Mouse (Mus musculus): Measurements from ENCODE around the gene Ntn1.

Ntn1 gene

GRCm38 (mm10) chr11:68273855-68274254 is 126.8 kb downstream of the Ntn1 start:
- no peak for DNase-seq (ENCODE audit: extremely low read depth, low read depth)

DNA sequence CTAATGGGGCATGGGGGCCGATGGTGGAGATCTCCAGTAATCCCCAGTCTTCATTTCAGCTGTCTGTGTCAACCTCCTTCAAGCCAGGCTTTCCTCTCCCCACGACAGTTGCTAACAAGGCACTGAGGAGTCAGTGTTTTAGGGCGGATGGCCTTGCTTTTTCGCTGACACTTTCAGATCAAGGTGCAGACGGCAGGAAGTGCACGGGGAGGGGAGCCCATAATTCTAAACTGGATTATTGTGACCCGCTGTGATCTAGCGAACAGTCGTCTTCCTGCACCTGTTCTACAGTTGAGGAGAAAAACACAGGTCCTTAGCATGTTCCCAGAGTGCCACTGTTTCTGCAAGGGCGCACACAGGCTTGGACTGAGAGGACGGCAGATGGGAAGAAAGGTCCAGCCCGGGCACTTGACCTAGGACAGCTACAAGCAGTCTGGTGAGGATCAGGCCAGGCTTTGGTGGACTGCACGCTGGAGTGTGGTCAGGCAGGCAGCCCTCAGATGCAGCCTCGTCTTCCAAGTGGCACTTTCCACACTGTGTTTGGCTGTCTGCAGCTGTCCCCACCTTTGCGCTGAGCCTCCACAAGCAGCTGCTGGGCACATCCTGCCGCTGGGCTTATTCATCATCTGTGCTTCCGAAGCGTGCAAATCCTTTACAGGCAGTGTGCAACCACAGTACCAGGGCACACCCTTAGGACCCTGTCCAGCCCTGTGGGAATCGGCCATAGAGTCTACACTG is 129.7 kb downstream of the Ntn1 start:
- no peak for DNase-seq (ENCODE audit: extremely low read depth, low read depth)

- DNase-seq (ENCODE audit: extremely low read depth, low read depth) = no peak
Observed at GRCm38 (mm10) chr11:68264276-68264675, 136.3 kb downstream of the Ntn1 start.

GRCm38 (mm10) chr11:68263100-68263499 is 137.5 kb downstream of the Ntn1 start:
- DNase-seq (ENCODE audit: extremely low read depth, low read depth) = no peak

- DNase-seq (ENCODE audit: extremely low read depth, low read depth) = no peak
Observed at GRCm38 (mm10) chr11:68261162-68261892, 139.3 kb downstream of the Ntn1 start.

GRCm38 (mm10) chr11:68260399-68260798 is 140.2 kb downstream of the Ntn1 start:
- no peak for DNase-seq (ENCODE audit: extremely low read depth, low read depth)

DNA sequence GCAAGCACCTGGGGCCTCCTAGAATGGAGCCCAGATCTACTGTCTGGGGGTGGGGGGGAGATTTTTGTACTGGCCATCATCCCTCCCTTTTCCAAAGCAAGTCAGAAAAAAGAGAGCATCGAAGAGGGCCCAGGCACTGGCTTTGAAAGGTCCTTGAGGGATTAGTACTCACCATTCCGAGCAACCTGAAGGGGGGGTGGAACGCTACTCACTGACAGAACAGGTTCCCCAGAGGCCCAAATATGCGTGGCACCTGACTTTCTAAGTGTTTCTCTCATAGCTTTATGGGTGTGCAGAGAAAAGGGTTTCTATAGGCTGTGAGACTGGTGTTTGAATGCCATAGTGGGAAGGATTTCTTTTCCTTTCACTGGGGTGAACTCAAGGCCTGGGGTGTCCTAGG is 142.1 kb downstream of the Ntn1 start:
- DNase-seq (ENCODE audit: extremely low read depth, low read depth) = no peak

GRCm38 (mm10) chr11:68253531-68253930 is 147.1 kb downstream of the Ntn1 start:
- no peak for DNase-seq (ENCODE audit: extremely low read depth, low read depth)

DNA sequence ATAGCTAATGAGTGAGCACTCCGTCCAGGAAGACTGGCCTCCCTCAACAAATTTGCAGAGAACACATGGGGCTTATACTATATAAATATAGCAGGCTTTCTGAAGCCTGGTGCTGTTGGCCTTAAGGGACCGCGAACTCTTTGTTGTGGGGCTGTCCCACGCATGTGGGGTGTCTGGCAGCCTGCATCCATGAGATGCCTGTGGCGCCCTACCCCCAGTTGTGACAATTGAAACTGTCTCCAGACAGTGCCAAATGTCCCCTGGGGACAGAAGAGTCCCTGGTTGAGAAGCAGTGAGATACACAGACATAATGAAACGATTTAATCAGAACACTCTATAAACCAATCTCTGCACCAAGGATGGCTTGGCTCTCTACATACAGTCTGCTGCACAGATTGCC is 150.5 kb downstream of the Ntn1 start:
- DNase-seq (ENCODE audit: extremely low read depth, low read depth) = no peak

GRCm38 (mm10) chr11:68247897-68248296 is 152.7 kb downstream of the Ntn1 start:
- no peak for DNase-seq (ENCODE audit: extremely low read depth, low read depth)

DNA sequence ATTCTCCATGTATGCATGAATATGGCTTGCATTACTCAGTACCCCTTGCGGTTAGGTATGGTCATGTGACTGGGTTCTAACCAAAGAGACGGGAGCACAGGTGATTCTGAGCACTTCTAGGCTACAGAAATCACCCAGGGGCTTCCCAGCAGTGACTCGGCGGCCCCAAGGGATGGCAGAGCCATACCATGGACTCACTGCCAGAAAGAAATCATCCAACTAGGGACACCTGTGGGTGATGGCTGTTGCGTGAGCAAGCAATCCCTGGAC is 155.7 kb downstream of the Ntn1 start:
- no peak for DNase-seq (ENCODE audit: extremely low read depth, low read depth)

DNA sequence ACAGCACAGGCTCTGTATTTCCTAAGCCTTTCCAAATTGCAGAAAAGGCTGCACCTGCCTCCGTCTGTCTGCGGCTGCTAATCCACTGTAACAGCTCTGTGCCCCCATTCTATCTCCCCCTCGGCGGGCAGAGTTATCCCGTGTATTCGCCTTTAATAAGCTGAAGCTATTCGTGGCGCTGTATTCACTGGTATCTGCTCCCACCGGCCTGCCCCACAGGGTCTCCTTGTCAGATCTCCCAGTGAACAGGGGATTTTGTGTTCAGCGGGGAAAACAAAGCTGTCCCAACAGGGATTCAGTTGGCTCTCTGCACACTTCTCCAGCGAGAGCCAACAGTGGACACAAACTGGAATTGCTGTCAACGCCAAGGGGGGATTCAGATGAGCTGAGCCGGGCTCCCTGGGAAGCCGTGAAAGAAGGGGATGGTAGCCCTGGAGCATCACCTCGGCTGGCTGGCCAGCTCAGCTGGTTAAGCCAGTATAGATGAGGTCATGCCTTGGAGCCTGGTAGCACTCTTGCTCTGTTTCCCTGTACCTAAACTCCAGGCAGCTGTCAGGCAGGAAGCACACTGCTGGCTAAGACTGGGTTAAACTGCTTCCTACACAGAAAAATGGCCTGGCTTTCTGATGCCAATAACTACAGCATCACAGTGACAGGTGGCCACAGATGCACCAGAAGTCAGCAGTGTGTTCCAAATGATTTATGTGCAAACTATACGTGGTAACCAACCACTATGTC is 156.2 kb downstream of the Ntn1 start:
- no peak for DNase-seq (ENCODE audit: extremely low read depth, low read depth)

- no peak for DNase-seq (ENCODE audit: extremely low read depth, low read depth)
Observed at GRCm38 (mm10) chr11:68239756-68240155, 160.9 kb downstream of the Ntn1 start.

GRCm38 (mm10) chr11:68233469-68233965 is 167.1 kb downstream of the Ntn1 start:
- DNase-seq (ENCODE audit: extremely low read depth, low read depth) = no peak

- no peak for DNase-seq (ENCODE audit: extremely low read depth, low read depth)
Observed at GRCm38 (mm10) chr11:68231558-68231957, 169.1 kb downstream of the Ntn1 start.

- DNase-seq (ENCODE audit: extremely low read depth, low read depth) = no peak
Observed at GRCm38 (mm10) chr11:68228941-68229665, 171.5 kb downstream of the Ntn1 start.

DNA sequence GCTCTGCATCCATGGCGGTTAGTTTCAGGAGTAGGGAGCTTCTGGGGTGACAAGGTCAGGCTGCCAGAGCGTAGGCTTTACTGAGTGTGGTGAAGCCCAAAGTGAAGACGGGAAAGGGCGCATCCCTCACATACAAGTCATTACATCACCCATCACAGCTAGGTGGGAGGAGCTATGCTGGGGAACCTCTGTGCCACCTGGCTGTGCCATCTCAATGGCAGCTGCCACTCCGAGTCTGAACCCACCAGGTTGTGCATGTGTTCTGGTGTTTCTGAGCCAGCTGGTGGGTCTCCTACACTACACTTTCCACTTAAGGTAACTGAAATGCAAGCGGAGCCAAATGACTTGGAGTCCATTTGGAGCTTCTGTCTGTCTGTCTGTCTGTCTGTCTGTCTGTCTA is 172.8 kb downstream of the Ntn1 start:
- DNase-seq (ENCODE audit: extremely low read depth, low read depth) = no peak

GRCm38 (mm10) chr11:68226654-68227057 is 174.0 kb downstream of the Ntn1 start:
- DNase-seq (ENCODE audit: extremely low read depth, low read depth) = no peak

GRCm38 (mm10) chr11:68223143-68223542 is 177.5 kb downstream of the Ntn1 start:
- no peak for DNase-seq (ENCODE audit: extremely low read depth, low read depth)

GRCm38 (mm10) chr11:68222209-68222608 is 178.4 kb downstream of the Ntn1 start:
- DNase-seq (ENCODE audit: extremely low read depth, low read depth) = no peak

GRCm38 (mm10) chr11:68220733-68221132 is 179.9 kb downstream of the Ntn1 start:
- DNase-seq (ENCODE audit: extremely low read depth, low read depth) = no peak

GRCm38 (mm10) chr11:68216041-68216440 is 184.6 kb downstream of the Ntn1 start:
- no peak for DNase-seq (ENCODE audit: extremely low read depth, low read depth)

Data from MEL-GATA-1-ER (cell line).